Mouse (Mus musculus) lung, postnatal 10 days (tissue): ENCODE results near the gene Ccdc155.
"Not testable (repeated sequence)": the region's sequence is repeated elsewhere in the genome, so short reads cannot be mapped to it uniquely, and the experiment has no call there.

Source experiments
- DNase-seq: peaks from one replicate; pipeline ENCODE4 v3.0.0; 2021

The Ccdc155 gene

GRCm38 (mm10) chr7:45189600-45189999, 15.1 kb downstream of the Ccdc155 start:
- no peak for DNase-seq

- DNase-seq, result no peak
Measured at GRCm38 (mm10) chr7:45185921-45186320, 18.8 kb downstream of the Ccdc155 start.

- no peak for DNase-seq
Measured at GRCm38 (mm10) chr7:45183672-45184071, 21.0 kb downstream of the Ccdc155 start.

GRCm38 (mm10) chr7:45182606-45183005, 22.1 kb downstream of the Ccdc155 start:
- DNase-seq, result no peak

GRCm38 (mm10) chr7:45182199-45182601, 22.5 kb downstream of the Ccdc155 start:
- DNase-seq, result peak; percentile 93

- DNase-seq, result no peak
Measured at GRCm38 (mm10) chr7:45181540-45181939, 23.2 kb downstream of the Ccdc155 start.

- DNase-seq, result no peak
Measured at GRCm38 (mm10) chr7:45180896-45181477, 23.7 kb downstream of the Ccdc155 start, which contains the start of gene Pth2. Gene Pth2 (plus strand): TSS chr7:45180995.

- DNase-seq, result no peak
Measured at GRCm38 (mm10) chr7:45179469-45179868, 25.2 kb downstream of the Ccdc155 start, which contains the start of gene Gfy. Gene Gfy (minus strand): TSS chr7:45179569.

GRCm38 (mm10) chr7:45178550-45178949, 26.1 kb downstream of the Ccdc155 start:
- no peak for DNase-seq

- no peak for DNase-seq
Measured at GRCm38 (mm10) chr7:45176356-45176755, 28.3 kb downstream of the Ccdc155 start.

GRCm38 (mm10) chr7:45175929-45176328, 28.8 kb downstream of the Ccdc155 start:
- DNase-seq, result no peak

GRCm38 (mm10) chr7:45175398-45175797, 29.3 kb downstream of the Ccdc155 start:
- DNase-seq, result no peak

GRCm38 (mm10) chr7:45174567-45175280, 30.0 kb downstream of the Ccdc155 start:
- DNase-seq, result no peak

- DNase-seq, result not testable (repeated sequence)
Measured at GRCm38 (mm10) chr7:45173772-45174171, 30.9 kb downstream of the Ccdc155 start.

GRCm38 (mm10) chr7:45172974-45173373, 31.7 kb downstream of the Ccdc155 start:
- DNase-seq, result no peak

GRCm38 (mm10) chr7:45169495-45169894, 35.2 kb downstream of the Ccdc155 start:
- DNase-seq, result no peak

GRCm38 (mm10) chr7:45168656-45169055, 36.0 kb downstream of the Ccdc155 start:
- no peak for DNase-seq

GRCm38 (mm10) chr7:45167761-45168445, 36.8 kb downstream of the Ccdc155 start:
- DNase-seq, result no peak

GRCm38 (mm10) chr7:45166950-45167401, 37.7 kb downstream of the Ccdc155 start:
- no peak for DNase-seq

- DNase-seq, result no peak
Measured at GRCm38 (mm10) chr7:45165701-45166100, 39.0 kb downstream of the Ccdc155 start.

GRCm38 (mm10) chr7:45164833-45165232, 39.9 kb downstream of the Ccdc155 start:
- DNase-seq, result no peak

- DNase-seq, result peak; percentile 48
Measured at GRCm38 (mm10) chr7:45163735-45164490, 40.8 kb downstream of the Ccdc155 start, which contains the start of gene Slc17a7. Gene Slc17a7 (plus strand): TSS chr7:45163949.
